Mouse (Mus musculus): ENCODE measurements around the gene Cmpk1. TPM values are rescaled to one million over a fixed set of nuclear protein-coding genes. Genes with fewer than 3 reads are reported as not detected.

The Cmpk1 gene
- polyA plus RNA-seq, 1 experiment from 2014 or later = 98.9 TPM

DNA sequence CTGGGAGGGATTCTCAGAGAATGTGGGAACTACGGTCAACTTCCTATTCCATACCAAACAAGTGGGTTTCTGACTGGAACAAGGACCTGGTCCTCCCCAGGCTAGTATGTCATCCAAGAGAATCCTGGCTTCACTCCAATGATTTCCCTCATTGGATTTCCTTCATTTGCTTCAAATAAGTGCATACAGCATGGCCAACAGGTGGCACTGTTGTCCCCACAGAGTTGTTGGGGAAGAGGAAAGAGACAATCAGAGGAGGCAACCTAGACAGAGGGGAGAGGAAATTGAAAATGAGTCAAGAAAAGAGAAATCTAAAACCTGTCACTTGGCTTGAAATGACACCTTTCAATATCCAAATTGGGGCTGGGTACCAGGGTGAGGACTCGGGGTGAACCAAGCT, 70.0 kb downstream of the Cmpk1 start:
- no peak overlapping the region for H3K4me3 ChIP-seq (ENCODE audit: low read depth, low read length)
- H3K36me3 ChIP-seq (ENCODE audit: control insufficient read depth, insufficient read depth, low read length) = no peaks in the 10 kb centered on the region
- H3K27ac ChIP-seq (ENCODE audit: low read depth) = no peak overlapping the region
- 58% methylated on average over 2 of the region's 2 CpGs for WGBS
- peaks cover 85% of the 10 kb centered on the region for H3K27me3 ChIP-seq (replicated peaks; ENCODE audit: control insufficient read depth, insufficient read depth, low read length)
- no peaks in the 10 kb centered on the region for H3K9me3 ChIP-seq (ENCODE audit: control insufficient read depth, low read length)
- 0 out of 2 replicates have a peak, but pooled peaks cover 4% of the 10 kb centered on the region for H3K4me1 ChIP-seq (replicated peaks; ENCODE audit: control insufficient read depth, insufficient read depth, low read length)
- H3K9ac ChIP-seq (ENCODE audit: low read length) = no peak overlapping the region
- peak; percentile 58 for DNase-seq (ENCODE audit: low spot score)
- no peak overlapping the region for H3K4me2 ChIP-seq (ENCODE audit: low read length)
- ATAC-seq (replicated peaks; ENCODE audit: low FRiP score, low TSS enrichment, low read depth) = no peak

DNA sequence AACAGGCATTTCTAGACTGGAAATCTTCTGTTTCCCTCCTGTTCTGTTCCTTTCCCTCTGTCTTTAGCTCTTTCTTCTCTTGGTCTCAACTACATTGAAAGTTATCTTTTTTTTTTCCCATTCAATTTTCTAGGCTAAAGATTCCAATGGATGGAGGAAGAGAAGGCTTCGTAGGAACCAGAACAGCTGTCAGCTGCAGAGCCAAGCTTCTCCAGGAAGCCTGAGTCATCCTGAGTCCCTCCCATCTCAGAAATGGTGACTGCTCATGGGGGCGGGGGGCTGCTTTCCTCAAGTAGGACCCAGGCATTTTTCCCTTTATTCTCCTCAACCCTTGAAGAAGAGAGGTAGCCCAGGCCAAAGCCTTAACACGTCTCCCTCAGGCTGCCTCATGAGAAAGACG, 71.0 kb downstream of the Cmpk1 start:
- H3K4me1 ChIP-seq (replicated peaks; ENCODE audit: control insufficient read depth, insufficient read depth, low read length) = 0 out of 2 replicates have a peak, but pooled peaks cover 4% of the 10 kb centered on the region
- peaks cover 87% of the 10 kb centered on the region for H3K27me3 ChIP-seq (replicated peaks; ENCODE audit: control insufficient read depth, insufficient read depth, low read length)
- ATAC-seq (replicated peaks; ENCODE audit: low FRiP score, low TSS enrichment, low read depth) (no peak), DNase-seq (ENCODE audit: low spot score) (no peak)
- H3K36me3 ChIP-seq (ENCODE audit: control insufficient read depth, insufficient read depth, low read length) = no peaks in the 10 kb centered on the region
- H3K9me3 ChIP-seq (ENCODE audit: control insufficient read depth, low read length) = no peaks in the 10 kb centered on the region
- H3K4me3 ChIP-seq (ENCODE audit: low read depth, low read length) = no peak overlapping the region
- H3K9ac ChIP-seq (ENCODE audit: low read length) = no peak overlapping the region
- no peak overlapping the region for H3K4me2 ChIP-seq (ENCODE audit: low read length)
- whole genome bisulfite sequencing = 38% methylated on average over 4 of the region's 4 CpGs
- no peak overlapping the region for H3K27ac ChIP-seq (ENCODE audit: low read depth)

DNA sequence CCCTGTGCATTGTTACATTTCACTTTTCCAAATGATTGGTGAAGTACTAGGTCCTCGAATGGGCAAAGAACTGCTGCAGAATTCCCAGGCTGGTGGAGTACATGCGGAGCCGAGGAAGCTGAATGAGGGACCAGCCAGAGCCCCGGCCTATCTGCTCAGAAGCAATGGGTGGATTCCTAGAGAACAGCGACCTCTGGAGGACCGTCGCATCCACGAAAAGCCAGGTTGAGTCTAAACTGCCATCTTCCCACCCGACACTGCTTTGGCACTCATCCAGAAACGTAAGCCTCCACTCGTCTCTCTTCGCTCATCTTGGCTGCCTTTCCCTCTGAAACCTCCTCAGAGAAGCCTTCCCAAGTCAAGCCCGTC, 73.5 kb downstream of the Cmpk1 start:
- H3K27me3 ChIP-seq (replicated peaks; ENCODE audit: control insufficient read depth, insufficient read depth, low read length) = peaks cover 94% of the 10 kb centered on the region
- 0 out of 2 replicates have a peak, but pooled peaks cover 4% of the 10 kb centered on the region for H3K4me1 ChIP-seq (replicated peaks; ENCODE audit: control insufficient read depth, insufficient read depth, low read length)
- DNase-seq (ENCODE audit: low spot score) (peak; percentile 82), ATAC-seq (replicated peaks; ENCODE audit: low FRiP score, low TSS enrichment, low read depth) (no peak)
- no peaks in the 10 kb centered on the region for H3K9me3 ChIP-seq (ENCODE audit: control insufficient read depth, low read length)
- H3K4me2 ChIP-seq (ENCODE audit: low read length) = no peak overlapping the region
- no peak overlapping the region for H3K4me3 ChIP-seq (ENCODE audit: low read depth, low read length)
- no peak overlapping the region for H3K9ac ChIP-seq (ENCODE audit: low read length)
- H3K27ac ChIP-seq (ENCODE audit: low read depth) = no peak overlapping the region
- 1% methylated on average over 13 of the region's 13 CpGs for WGBS
- no peaks in the 10 kb centered on the region for H3K36me3 ChIP-seq (ENCODE audit: control insufficient read depth, insufficient read depth, low read length)

DNA sequence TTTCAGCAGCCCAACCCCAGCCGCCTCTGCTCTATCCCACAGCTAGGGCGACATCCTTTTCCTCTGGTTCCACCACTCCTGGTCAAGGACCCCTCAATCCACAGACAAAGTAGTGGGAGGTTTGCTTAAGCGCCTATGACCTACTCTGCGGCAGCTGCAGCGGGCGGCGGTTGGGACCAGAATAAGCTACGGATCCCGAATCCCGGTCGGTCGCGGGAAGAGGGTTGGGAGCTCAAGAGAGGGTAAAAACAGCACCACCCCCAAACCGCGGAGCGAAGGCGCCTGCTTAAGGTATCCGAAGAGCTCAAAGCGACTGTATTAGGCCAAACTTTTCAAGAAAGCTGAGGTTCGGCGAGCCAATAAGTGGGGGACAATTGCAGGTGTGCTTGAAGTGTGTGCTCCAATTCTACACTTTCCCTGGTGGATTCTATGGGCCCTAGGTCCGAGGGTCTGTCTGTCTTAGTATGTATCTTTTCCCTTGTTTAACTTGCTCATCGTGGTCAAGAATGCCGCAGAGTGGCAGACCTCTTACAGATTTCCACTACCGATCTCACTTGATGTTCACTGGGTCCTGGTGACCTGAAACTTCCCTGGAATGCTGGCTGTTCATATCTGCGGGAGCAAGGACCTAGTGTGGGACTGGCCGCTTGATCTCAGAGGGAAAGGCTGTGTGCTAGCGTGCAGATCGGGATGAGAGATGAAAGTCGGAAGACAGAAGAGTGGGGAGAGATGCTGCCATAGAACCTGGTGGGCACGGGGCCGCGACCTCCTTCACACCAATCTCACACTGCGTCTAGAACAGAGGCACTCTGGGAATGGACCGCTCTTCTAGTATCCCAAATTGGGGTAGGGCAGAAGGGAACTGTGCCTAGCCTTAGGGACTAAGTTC, 74.1 kb downstream of the Cmpk1 start:
- no peak overlapping the region for H3K4me3 ChIP-seq (ENCODE audit: low read depth, low read length)

DNA sequence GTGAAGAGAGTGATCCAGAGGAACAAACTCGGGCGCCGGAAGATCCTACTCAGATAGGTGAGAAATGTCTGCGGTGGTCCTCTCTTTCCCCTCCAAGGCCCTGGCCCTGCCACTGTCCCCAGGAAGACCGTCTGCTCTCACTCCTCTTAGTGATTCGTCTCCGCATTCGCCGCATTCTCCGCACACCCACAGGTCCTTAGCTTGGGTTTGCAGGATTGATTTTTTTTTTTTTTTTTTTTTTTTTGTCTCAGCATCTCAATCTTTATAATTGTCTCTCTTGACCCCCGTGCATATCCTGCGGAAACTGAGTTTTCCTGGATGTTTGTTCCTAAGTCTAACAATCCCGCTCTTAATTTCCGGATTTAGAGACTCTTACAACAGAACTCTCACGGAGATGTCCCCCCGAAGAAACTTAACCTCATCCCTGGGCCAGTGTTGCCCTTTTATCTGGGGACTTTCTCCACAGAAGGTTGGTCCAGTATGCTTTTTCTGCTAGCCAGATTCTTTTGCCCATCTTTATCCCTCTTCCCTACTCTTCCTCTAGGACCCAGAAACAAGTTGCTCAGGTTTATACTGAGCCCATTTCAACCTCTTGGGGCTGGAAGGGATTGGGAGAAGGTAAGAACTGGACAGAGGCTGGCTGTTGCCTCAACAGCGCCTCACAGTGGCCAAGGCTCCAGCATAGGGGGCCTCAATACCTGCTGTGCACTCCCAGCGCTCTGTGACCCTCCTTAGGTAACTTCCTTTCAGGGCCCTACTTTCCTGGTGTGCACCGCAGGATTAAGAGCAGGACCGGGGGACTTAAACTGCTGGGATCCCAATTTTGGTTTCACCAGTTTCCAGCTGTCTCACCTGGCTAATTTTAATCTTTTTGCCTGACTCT, 77.2 kb downstream of the Cmpk1 start:
- DNase-seq (ENCODE audit: low spot score) = peak; percentile 75
- Histone ChIP-seq H3K9ac (ENCODE audit: low read length) (0 out of 2 replicates have a peak overlapping the region, but pooled peaks have one; percentile 6), H3K4me3 (ENCODE audit: low read depth, low read length) (peak overlapping the region; percentile 40), H3K27me3 (replicated peaks; ENCODE audit: control insufficient read depth, insufficient read depth, low read length) (peaks cover 99% of the 10 kb centered on the region), H3K4me2 (ENCODE audit: low read length) (peak overlapping the region; percentile 69), H3K36me3 (ENCODE audit: control insufficient read depth, insufficient read depth, low read length) (no peaks in the 10 kb centered on the region), H3K4me1 (replicated peaks; ENCODE audit: control insufficient read depth, insufficient read depth, low read length) (0 out of 2 replicates have a peak, but pooled peaks cover 4% of the 10 kb centered on the region), H3K9me3 (ENCODE audit: control insufficient read depth, low read length) (no peaks in the 10 kb centered on the region), H3K27ac (ENCODE audit: low read depth) (no peak overlapping the region)
- 2% methylated on average over 20 of the region's 20 CpGs for WGBS
- no peak for ATAC-seq (replicated peaks; ENCODE audit: low FRiP score, low TSS enrichment, low read depth)

More for the DNA sequence above, 74.1 kb downstream of the Cmpk1 start:
- Histone ChIP-seq H3K9me3 (ENCODE audit: control insufficient read depth, low read length) (no peaks in the 10 kb centered on the region), H3K4me1 (replicated peaks; ENCODE audit: control insufficient read depth, insufficient read depth, low read length) (0 out of 2 replicates have a peak, but pooled peaks cover 4% of the 10 kb centered on the region), H3K9ac (ENCODE audit: low read length) (no peak overlapping the region), H3K36me3 (ENCODE audit: control insufficient read depth, insufficient read depth, low read length) (no peaks in the 10 kb centered on the region), H3K27ac (ENCODE audit: low read depth) (no peak overlapping the region), H3K4me2 (ENCODE audit: low read length) (0 out of 2 replicates have a peak overlapping the region, but pooled peaks have one; percentile 15), H3K27me3 (replicated peaks; ENCODE audit: control insufficient read depth, insufficient read depth, low read length) (peaks cover 94% of the 10 kb centered on the region)
- WGBS = 5% methylated on average over 35 of the region's 35 CpGs
- ATAC-seq (replicated peaks; ENCODE audit: low FRiP score, low TSS enrichment, low read depth) (no peak), DNase-seq (ENCODE audit: low spot score) (peak; percentile 56)

Other genes with a start within 250 kb of the Cmpk1 start
- not detected in 2 replicates for gene Gm12830, start 165.5 kb downstream of the Cmpk1 start, polyA plus RNA-seq (2014; fragmentation: Nextera tagmentation; extraction: Ambion mirVana)
- gene Foxd2, start 78.4 kb downstream of the Cmpk1 start, polyA plus RNA-seq (2014; fragmentation: Nextera tagmentation; extraction: Ambion mirVana) = 0.14 and 0.28 TPM in 2 replicates
- gene Foxe3, start 61.2 kb downstream of the Cmpk1 start, polyA plus RNA-seq (2014; fragmentation: Nextera tagmentation; extraction: Ambion mirVana) = not detected in 2 replicates
- 17.6 and 18.1 TPM in 2 replicates for gene Stil, start 12.9 kb upstream of the Cmpk1 start, polyA plus RNA-seq (2014; fragmentation: Nextera tagmentation; extraction: Ambion mirVana)
- gene Tal1, start 69.2 kb upstream of the Cmpk1 start, polyA plus RNA-seq (2014; fragmentation: Nextera tagmentation; extraction: Ambion mirVana) = 0.96 and 1.1 TPM in 2 replicates
- 41.8 and 50.5 TPM in 2 replicates for gene Pdzk1ip1, start 101.5 kb upstream of the Cmpk1 start, polyA plus RNA-seq (2014; fragmentation: Nextera tagmentation; extraction: Ambion mirVana)
- gene Cyp4x1, start 147.0 kb upstream of the Cmpk1 start, polyA plus RNA-seq (2014; fragmentation: Nextera tagmentation; extraction: Ambion mirVana) = 0.52 and 0.62 TPM in 2 replicates